Comparison of ENCODE assay signal across 13 mouse cellular contexts in the genomic region with DNA sequence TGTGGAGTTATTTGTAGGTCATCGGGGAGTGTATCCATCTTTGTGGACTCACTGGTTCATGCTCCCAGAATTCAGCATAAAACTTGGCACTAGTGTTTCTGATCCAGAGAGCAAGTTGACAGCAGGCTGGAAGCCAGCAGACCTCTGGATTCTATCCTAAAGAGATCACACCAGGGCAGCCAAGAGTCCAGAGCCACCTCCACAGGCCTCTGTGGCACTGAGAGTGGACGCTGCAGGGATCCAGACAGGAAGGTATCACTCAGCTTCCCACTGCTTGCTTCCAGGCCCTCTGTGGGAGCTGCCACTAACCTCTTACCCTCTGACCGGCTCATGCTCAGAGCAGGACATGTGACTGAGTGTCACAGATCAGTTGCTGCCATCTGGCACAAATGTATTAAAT.
A peak's percentile ranks its signal among the peaks of the same experiment; 100 is the strongest.
DNase-seq lines count a peak whose midpoint lies in the region; ATAC-seq and TF ChIP-seq lines count a peak whose summit lies in the region.
"Had no signal": no experiment of that assay in that cellular context is flagged by ENCODE, and none has a peak within 500 bp of the region (broad histone marks: within the 10 kb centered on the region; RNA-seq: fewer than 3 reads in every experiment).

No protein-coding gene starts in this region.

- no peaks in the 10 kb centered on the region; the same call in 1 of the 2 replicates for H3K4me1 ChIP-seq in lung, embryonic 16.5 days (replicated peaks; ENCODE audit: control insufficient read depth, insufficient read depth, low read length)
- H3K4me1 ChIP-seq in intestine, postnatal 0 days (replicated peaks; ENCODE audit: control insufficient read depth, insufficient read depth, low read length), result no peaks in the 10 kb centered on the region
- H3K4me1 ChIP-seq: embryonic facial prominence, embryonic 13.5 days; midbrain, embryonic 13.5 days had no signal

- H3K4me3 ChIP-seq in lung, embryonic 16.5 days (ENCODE audit: low read length), result no peak overlapping the region
- H3K4me3 ChIP-seq in intestine, postnatal 0 days (ENCODE audit: low read depth, low read length), result no peak overlapping the region
- H3K4me3 ChIP-seq: embryonic facial prominence, embryonic 13.5 days; limb, embryonic 15.5 days; midbrain, embryonic 13.5 days had no signal

- ATAC-seq in lung, embryonic 16.5 days (ENCODE audit: low read depth), result peak; percentile 64
- no peak for ATAC-seq in intestine, postnatal 0 days
- ATAC-seq: intestine, embryonic 16.5 days had no signal

- no peak for TF ChIP-seq CTCF in intestine, postnatal 0 days (IDR thresholded peaks at IDR 0.05; ENCODE audit: low read depth)

- H3K9ac ChIP-seq in lung, embryonic 16.5 days (ENCODE audit: low read length), result no peak overlapping the region
- H3K9ac ChIP-seq in intestine, postnatal 0 days (ENCODE audit: low read depth, low read length), result no peak overlapping the region
- H3K9ac ChIP-seq: embryonic facial prominence, embryonic 13.5 days; limb, embryonic 15.5 days; midbrain, embryonic 13.5 days had no signal

- no peaks in the 10 kb centered on the region for H3K27me3 ChIP-seq in lung, embryonic 16.5 days (ENCODE audit: control insufficient read depth, insufficient read depth, low read depth, low read length)
- no peaks in the 10 kb centered on the region for H3K27me3 ChIP-seq in intestine, postnatal 0 days (replicated peaks; ENCODE audit: control insufficient read depth, insufficient read depth, low read length)
- H3K27me3 ChIP-seq: embryonic facial prominence, embryonic 13.5 days; limb, embryonic 15.5 days; midbrain, embryonic 13.5 days had no signal

- H3K9me3 ChIP-seq in lung, embryonic 16.5 days (ENCODE audit: control insufficient read depth, low read length), result no peaks in the 10 kb centered on the region
- H3K9me3 ChIP-seq in intestine, postnatal 0 days (ENCODE audit: control insufficient read depth), result no peaks in the 10 kb centered on the region
- H3K9me3 ChIP-seq: embryonic facial prominence, embryonic 13.5 days; limb, embryonic 15.5 days; midbrain, embryonic 13.5 days had no signal

- WGBS in lung, embryonic 16.5 days, result 49% methylated on average over 3 of the region's 3 CpGs
- 75% methylated on average over 3 of the region's 3 CpGs for WGBS in intestine, postnatal 0 days

- DNase-seq in adrenal gland, postnatal 10 days, result peak; percentile 33
- DNase-seq in adrenal gland, postnatal 4 days (ENCODE audit: low spot score in 2 of 2), result no peak
- no peak for DNase-seq in lung, postnatal 25 days (ENCODE audit: low spot score)
- peak; percentile 11 for DNase-seq in kidney, adult 11 months
- peak; percentile 19 for DNase-seq in lung, postnatal 36 days
- DNase-seq in B cell, adult 2 months, result no peak
- DNase-seq: adrenal gland, postnatal 36 days had no signal

- no peak overlapping the region for H3K27ac ChIP-seq in lung, embryonic 16.5 days (ENCODE audit: low read length)
- no peak overlapping the region for H3K27ac ChIP-seq in intestine, postnatal 0 days (ENCODE audit: low read depth, low read length)
- H3K27ac ChIP-seq: embryonic facial prominence, embryonic 13.5 days; limb, embryonic 15.5 days; midbrain, embryonic 13.5 days had no signal

- no peak overlapping the region for H3K4me2 ChIP-seq in lung, embryonic 16.5 days (ENCODE audit: low read depth, low read length)
- H3K4me2 ChIP-seq in intestine, postnatal 0 days (replicated peaks; ENCODE audit: low read depth), result no peak overlapping the region
- H3K4me2 ChIP-seq: embryonic facial prominence, embryonic 13.5 days; limb, embryonic 15.5 days; midbrain, embryonic 13.5 days had no signal

- no peaks in the 10 kb centered on the region for H3K36me3 ChIP-seq in lung, embryonic 16.5 days (ENCODE audit: control insufficient read depth, insufficient read depth, low read length)
- no peaks in the 10 kb centered on the region for H3K36me3 ChIP-seq in intestine, postnatal 0 days (ENCODE audit: control insufficient read depth, insufficient read depth)
- H3K36me3 ChIP-seq: embryonic facial prominence, embryonic 13.5 days; limb, embryonic 15.5 days; midbrain, embryonic 13.5 days had no signal

Comparison
In these comparisons a context has a peak if more than half of its experiments do, and no peak if none do; other contexts are left out.
1. DNase-seq: peak in adrenal gland, postnatal 10 days (single experiment), kidney, adult 11 months (single experiment) and lung, postnatal 36 days (single experiment); none in adrenal gland, postnatal 4 days (0 of 2), lung, postnatal 25 days (single experiment) and B cell, adult 2 months (0 of 2).